Mouse (Mus musculus) limb, embryonic 11.5 days (tissue): Measurements from ENCODE around the gene Ctnna3. TPM values are rescaled to one million over a fixed set of nuclear protein-coding genes. Genes with fewer than 3 reads are reported as not detected.

Experiments
- ATAC-seq: fragments of 200-750 bp; cut with Nextera tagmentation; 2 replicates; pipeline ENCODE4 v1.8.0; 2017; ENCODE audit warnings: low read depth; ENCODE audit not compliant: insufficient number of reproducible peaks, low FRiP score, low TSS enrichment
- DNase-seq: peaks from one replicate; pipeline ENCODE4 v3.0.0-alpha.2; 2015; ENCODE audit warnings: low spot score
- H3K27ac ChIP-seq: fragments of 300-500 bp; sonication (generic); replicated peaks from 2 replicates; pipeline ENCODE4 v1.5.1; 2014; ENCODE audit warnings: low read depth, mild to moderate bottlenecking, low read length
- H3K27me3 ChIP-seq: fragments of 300-500 bp; sonication (generic); 2 replicates; pipeline ENCODE4 v1.6.1; 2014; ENCODE audit warnings: mild to moderate bottlenecking, low read length, mixed read lengths; ENCODE audit not compliant: control insufficient read depth, insufficient read depth
- H3K36me3 ChIP-seq: fragments of 300-500 bp; sonication (generic); 2 replicates; pipeline ENCODE4 v1.6.1; 2014; ENCODE audit warnings: mild to moderate bottlenecking, low read length, moderate library complexity, mixed read lengths; ENCODE audit not compliant: control insufficient read depth, insufficient read depth
- H3K4me1 ChIP-seq: fragments of 300-500 bp; sonication (generic); 2 replicates; pipeline ENCODE4 v1.6.1; 2014; ENCODE audit warnings: low read length, mixed read lengths; ENCODE audit not compliant: control insufficient read depth, insufficient read depth
- H3K4me2 ChIP-seq: fragments of 300-500 bp; sonication (generic); 2 replicates; pipeline ENCODE4 v1.6.1; 2014; ENCODE audit warnings: low read depth, mild to moderate bottlenecking, moderate library complexity; ENCODE audit not compliant: severe bottlenecking
- H3K4me3 ChIP-seq: fragments of 300-500 bp; sonication (generic); 2 replicates; pipeline ENCODE4 v1.5.1; 2014; ENCODE audit warnings: low read depth, low read length
- H3K9ac ChIP-seq: fragments of 300-500 bp; sonication (generic); 2 replicates; pipeline ENCODE4 v1.6.1; 2014; ENCODE audit warnings: mild to moderate bottlenecking, low read length
- H3K9me3 ChIP-seq: fragments of 300-500 bp; sonication (generic); 2 replicates; pipeline ENCODE4 v1.6.1; 2016; ENCODE audit warnings: low read length; ENCODE audit not compliant: control insufficient read depth
- WGBS: fragments of 180-500 bp; shearing (Covaris S2); extraction: QIAGEN DNeasy Blood & Tissue Kit; methylation state at CpG from one replicate; pipeline ENCODE4 v1.1.7; 2014; 5-methylcytosine and 5-hydroxymethylcytosine counted together
- polyA plus RNA-seq: library from polyadenylated mRNA; unstranded; fragments of >200 nt; fragmentation: Nextera tagmentation; extraction: Ambion mirVana; gene quantifications from 2 replicates; pipeline ENCODE4 v1.2.1, GENCODE M21; 2014

Gene Ctnna3
- polyA plus RNA-seq, 1 experiment from 2014 or later = 0.04 TPM

- Histone ChIP-seq H3K27me3 (no peaks in the 10 kb centered on the region), H3K4me3 (no peak overlapping the region), H3K9me3 (no peaks in the 10 kb centered on the region), H3K4me1 (no peaks in the 10 kb centered on the region), H3K36me3 (no peaks in the 10 kb centered on the region), H3K4me2 (no peak overlapping the region), H3K27ac (no peak overlapping the region), H3K9ac (no peak overlapping the region)
- no peak for DNase-seq
- 89% methylated on average over 7 of the region's 7 CpGs for WGBS
- no peak for ATAC-seq
Observed at GRCm38 (mm10) chr10:63771656-63772055, 341.8 kb downstream of the Ctnna3 start.

- no peaks in the 10 kb centered on the region for H3K36me3 ChIP-seq
- no peaks in the 10 kb centered on the region for H3K4me1 ChIP-seq
- H3K27ac ChIP-seq = no peak overlapping the region
- H3K27me3 ChIP-seq = no peaks in the 10 kb centered on the region
- DNase-seq = no peak
- no peak overlapping the region for H3K4me3 ChIP-seq
- ATAC-seq = no peak
- H3K9me3 ChIP-seq = no peaks in the 10 kb centered on the region
- WGBS = 94% methylated on average over 10 of the region's 10 CpGs
- H3K4me2 ChIP-seq = no peak overlapping the region
- no peak overlapping the region for H3K9ac ChIP-seq
Observed at GRCm38 (mm10) chr10:63772074-63772473, 342.2 kb downstream of the Ctnna3 start.

- Histone ChIP-seq H3K4me1 (no peaks in the 10 kb centered on the region), H3K4me2 (no peak overlapping the region), H3K27me3 (no peaks in the 10 kb centered on the region), H3K36me3 (no peaks in the 10 kb centered on the region), H3K27ac (no peak overlapping the region), H3K4me3 (no peak overlapping the region), H3K9ac (no peak overlapping the region), H3K9me3 (no peaks in the 10 kb centered on the region)
- ATAC-seq (no peak), DNase-seq (no peak)
- 60% methylated on average over 6 of the region's 6 CpGs for WGBS
Observed at GRCm38 (mm10) chr10:63781948-63782347, 352.1 kb downstream of the Ctnna3 start.

DNA sequence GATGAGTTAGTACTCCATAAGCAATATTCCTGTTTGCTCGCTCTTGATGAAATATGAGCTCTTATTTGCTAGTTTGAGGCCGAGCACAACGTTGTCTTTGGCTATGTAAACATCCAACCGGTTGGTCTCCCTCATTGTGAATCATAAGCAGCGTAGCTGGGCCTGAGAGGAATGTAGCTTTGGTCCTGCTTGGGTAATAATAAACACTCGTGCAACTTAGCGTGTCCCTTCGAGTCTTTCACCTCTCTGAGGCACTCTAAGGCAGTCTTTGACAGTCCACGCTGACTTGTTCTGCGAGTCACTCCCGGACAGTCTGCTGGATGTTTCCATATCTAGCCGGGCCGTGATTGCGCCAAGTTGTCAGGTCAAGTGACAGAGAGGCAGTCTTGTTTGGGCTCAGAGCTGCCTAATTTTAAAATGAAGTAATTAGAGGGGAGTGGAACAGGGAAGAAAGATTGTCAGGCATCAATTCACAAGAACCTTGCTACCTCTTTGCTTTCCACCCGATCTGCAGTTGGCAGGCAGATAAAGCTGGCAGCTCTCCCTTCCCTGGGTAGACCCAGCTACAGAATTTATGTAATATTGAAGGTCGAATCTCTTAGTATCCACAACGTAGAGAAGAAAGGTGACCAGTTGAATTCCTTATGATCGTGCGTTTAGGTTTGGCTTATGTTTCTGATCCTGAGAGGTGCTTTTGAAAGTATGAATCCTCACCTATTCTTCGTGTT lies 355.1 kb downstream of the Ctnna3 start:
- DNase-seq (no peak), ATAC-seq (no peak)
- no peak overlapping the region for H3K4me3 ChIP-seq
- no peak overlapping the region for H3K27ac ChIP-seq
- H3K9ac ChIP-seq = no peak overlapping the region
- H3K9me3 ChIP-seq = no peaks in the 10 kb centered on the region
- no peaks in the 10 kb centered on the region for H3K36me3 ChIP-seq
- no peak overlapping the region for H3K4me2 ChIP-seq
- 87% methylated on average over 20 of the region's 20 CpGs for WGBS
- no peaks in the 10 kb centered on the region for H3K27me3 ChIP-seq
- no peaks in the 10 kb centered on the region for H3K4me1 ChIP-seq

DNA sequence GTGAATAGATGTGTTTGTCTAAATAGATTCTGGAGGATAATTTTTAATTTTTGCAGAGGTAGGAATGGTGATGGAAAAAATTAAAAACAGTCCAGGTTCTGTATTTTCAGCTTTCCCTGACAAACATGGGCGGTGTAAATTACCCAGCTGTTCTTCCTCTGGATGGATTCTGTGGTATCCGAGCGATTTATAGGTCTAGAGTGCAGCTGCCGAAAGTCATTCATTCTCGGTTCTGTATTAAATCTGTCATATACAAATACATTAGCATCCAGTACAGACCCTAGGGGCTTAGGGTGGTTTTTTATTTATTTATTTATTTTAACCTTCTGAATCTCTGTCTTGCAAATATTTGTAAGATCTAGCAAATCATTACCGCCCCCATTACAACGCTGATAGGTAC lies 356.5 kb downstream of the Ctnna3 start:
- 91% methylated on average over 7 of the region's 7 CpGs for WGBS
- no peak for ATAC-seq
- Histone ChIP-seq H3K27ac (no peak overlapping the region), H3K27me3 (no peaks in the 10 kb centered on the region), H3K9ac (no peak overlapping the region), H3K4me1 (no peaks in the 10 kb centered on the region), H3K36me3 (no peaks in the 10 kb centered on the region), H3K4me2 (no peak overlapping the region), H3K9me3 (no peaks in the 10 kb centered on the region), H3K4me3 (no peak overlapping the region)
- DNase-seq = no peak

DNA sequence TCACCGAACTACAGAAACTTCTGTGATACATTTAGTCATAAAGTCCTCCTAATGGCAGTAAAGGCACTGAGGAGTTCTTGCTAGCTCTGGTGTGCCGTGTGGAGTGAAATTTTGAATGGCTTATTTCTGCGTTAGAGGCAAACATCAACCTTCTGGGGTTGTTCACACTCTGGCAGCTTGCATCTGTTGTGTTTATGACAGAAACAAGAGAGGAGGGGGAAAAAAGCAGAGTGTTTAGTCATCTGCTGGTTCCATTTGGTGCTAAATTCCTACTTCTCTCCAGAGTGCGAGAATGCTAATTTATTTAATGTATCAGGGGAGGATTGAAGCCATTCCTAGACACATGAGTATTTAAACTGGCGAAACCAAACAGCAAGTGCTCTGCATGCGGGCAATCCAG lies 374.0 kb downstream of the Ctnna3 start:
- Histone ChIP-seq H3K27ac (no peak overlapping the region), H3K9me3 (no peaks in the 10 kb centered on the region; the same call in 1 of the 2 replicates), H3K36me3 (no peaks in the 10 kb centered on the region), H3K4me1 (no peaks in the 10 kb centered on the region), H3K4me2 (no peak overlapping the region), H3K4me3 (no peak overlapping the region), H3K27me3 (no peaks in the 10 kb centered on the region), H3K9ac (no peak overlapping the region)
- WGBS = 82% methylated on average over 6 of the region's 6 CpGs
- DNase-seq (no peak), ATAC-seq (no peak)

DNA sequence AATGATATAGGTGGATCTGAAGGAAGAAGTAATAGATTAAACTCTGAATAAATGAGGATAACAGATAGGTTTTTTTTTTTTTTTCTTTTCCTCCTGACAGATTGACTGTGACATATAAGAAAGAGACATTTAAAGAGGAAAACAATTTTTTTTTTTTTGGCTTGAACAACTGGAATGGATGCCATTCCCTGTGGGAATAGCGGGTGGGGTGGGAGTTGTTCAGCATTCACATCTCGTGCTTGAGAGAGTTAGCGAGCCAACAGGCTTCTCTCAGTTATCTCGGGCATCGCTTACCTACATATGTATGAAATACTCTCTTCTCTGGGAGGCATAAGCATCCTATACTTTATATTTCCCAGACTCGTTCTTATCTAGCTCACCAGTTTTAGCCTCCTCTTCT lies 375.7 kb downstream of the Ctnna3 start:
- Histone ChIP-seq H3K36me3 (no peaks in the 10 kb centered on the region), H3K4me1 (no peaks in the 10 kb centered on the region), H3K27ac (no peak overlapping the region), H3K27me3 (no peaks in the 10 kb centered on the region), H3K9me3 (no peaks in the 10 kb centered on the region; the same call in 1 of the 2 replicates), H3K9ac (no peak overlapping the region), H3K4me3 (no peak overlapping the region), H3K4me2 (no peak overlapping the region)
- WGBS = 94% methylated on average over 6 of the region's 6 CpGs
- DNase-seq = no peak
- no peak for ATAC-seq

DNA sequence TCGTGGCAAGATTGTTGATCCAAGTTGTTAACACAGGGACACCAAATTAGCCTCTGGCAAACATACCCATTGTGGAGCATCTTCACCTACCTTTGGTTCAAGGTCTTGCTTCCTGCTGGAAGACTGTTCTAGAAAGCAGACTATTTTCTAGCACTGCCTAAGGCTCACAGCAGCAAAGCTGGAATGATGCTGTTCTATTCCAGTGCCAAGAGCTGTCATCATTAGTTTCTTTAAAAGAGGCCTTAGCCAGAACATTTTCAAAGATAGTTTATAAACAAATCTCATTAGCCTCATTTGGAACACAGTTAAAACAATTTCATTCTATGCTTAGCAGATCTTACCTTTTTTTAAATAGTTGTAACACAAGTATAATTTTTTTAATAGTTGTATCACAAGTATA lies 376.4 kb downstream of the Ctnna3 start:
- ATAC-seq = no peak
- Histone ChIP-seq H3K4me3 (no peak overlapping the region), H3K27me3 (no peaks in the 10 kb centered on the region), H3K4me2 (no peak overlapping the region), H3K4me1 (no peaks in the 10 kb centered on the region), H3K9ac (no peak overlapping the region), H3K9me3 (no peaks in the 10 kb centered on the region; the same call in 1 of the 2 replicates), H3K27ac (no peak overlapping the region), H3K36me3 (no peaks in the 10 kb centered on the region)
- 81% methylated on average over 1 of the region's 1 CpGs for WGBS
- DNase-seq = no peak
